Mouse (Mus musculus): ENCODE results near the gene Ak8. TPM values are rescaled to one million over a fixed set of nuclear protein-coding genes. Genes with fewer than 3 reads are reported as not detected.
A peak's percentile ranks its signal among the peaks of the same experiment; 100 is the strongest.

The Ak8 gene
- polyA plus RNA-seq, 1 experiment from 2014 or later, result 2.7 TPM

- Histone ChIP-seq H3K27me3 (ENCODE audit: control insufficient read depth, insufficient read depth, low read length) (0 out of 2 replicates have a peak, but pooled peaks cover 5% of the 10 kb centered on the region), H3K9me3 (ENCODE audit: control insufficient read depth, low read length) (no peaks in the 10 kb centered on the region), H3K4me1 (replicated peaks; ENCODE audit: control insufficient read depth, insufficient read depth, low read length) (peaks cover 14% of the 10 kb centered on the region; the same call in 1 of the 2 replicates), H3K27ac (peak overlapping the region; percentile 24; the same call in 1 of the 2 replicates), H3K4me2 (replicated peaks) (no peak overlapping the region), H3K36me3 (replicated peaks; ENCODE audit: control insufficient read depth, insufficient read depth) (no peaks in the 10 kb centered on the region), H3K4me3 (replicated peaks; ENCODE audit: low read length) (no peak overlapping the region), H3K9ac (no peak overlapping the region)
- no peak for ATAC-seq (ENCODE audit: low FRiP score)
- no peak for DNase-seq (ENCODE audit: low spot score)
- 64% methylated on average over 5 of the region's 5 CpGs for WGBS
Observed at GRCm38 (mm10) chr2:28770697-28771096, 70.7 kb downstream of the Ak8 start.

GRCm38 (mm10) chr2:28774073-28774472 is 74.1 kb downstream of the Ak8 start:
- DNase-seq (ENCODE audit: low spot score), result peak; percentile 25
- Histone ChIP-seq H3K27ac (peak overlapping the region; percentile 66), H3K36me3 (replicated peaks; ENCODE audit: control insufficient read depth, insufficient read depth) (no peaks in the 10 kb centered on the region), H3K27me3 (ENCODE audit: control insufficient read depth, insufficient read depth, low read length) (no peaks in the 10 kb centered on the region), H3K9me3 (ENCODE audit: control insufficient read depth, low read length) (no peaks in the 10 kb centered on the region), H3K4me1 (replicated peaks; ENCODE audit: control insufficient read depth, insufficient read depth, low read length) (peaks cover 14% of the 10 kb centered on the region; the same call in 1 of the 2 replicates), H3K4me3 (replicated peaks; ENCODE audit: low read length) (no peak overlapping the region), H3K9ac (no peak overlapping the region), H3K4me2 (replicated peaks) (no peak overlapping the region)
- 50% methylated on average over 8 of the region's 8 CpGs for WGBS
- peak; percentile 74; the same call in 1 of the 2 replicates for ATAC-seq (ENCODE audit: low FRiP score)

GRCm38 (mm10) chr2:28776728-28777127 is 76.8 kb downstream of the Ak8 start:
- Histone ChIP-seq H3K36me3 (replicated peaks; ENCODE audit: control insufficient read depth, insufficient read depth) (no peaks in the 10 kb centered on the region), H3K27me3 (ENCODE audit: control insufficient read depth, insufficient read depth, low read length) (no peaks in the 10 kb centered on the region), H3K9ac (no peak overlapping the region), H3K4me3 (replicated peaks; ENCODE audit: low read length) (no peak overlapping the region), H3K27ac (no peak overlapping the region), H3K9me3 (ENCODE audit: control insufficient read depth, low read length) (no peaks in the 10 kb centered on the region), H3K4me2 (replicated peaks) (no peak overlapping the region), H3K4me1 (replicated peaks; ENCODE audit: control insufficient read depth, insufficient read depth, low read length) (peaks cover 18% of the 10 kb centered on the region)
- 72% methylated on average over 2 of the region's 2 CpGs for WGBS
- ATAC-seq (ENCODE audit: low FRiP score) (no peak), DNase-seq (ENCODE audit: low spot score) (no peak)

- Histone ChIP-seq H3K9me3 (ENCODE audit: control insufficient read depth, low read length) (no peaks in the 10 kb centered on the region), H3K4me3 (replicated peaks; ENCODE audit: low read length) (no peak overlapping the region), H3K27ac (no peak overlapping the region), H3K4me1 (replicated peaks; ENCODE audit: control insufficient read depth, insufficient read depth, low read length) (peaks cover 13% of the 10 kb centered on the region), H3K36me3 (replicated peaks; ENCODE audit: control insufficient read depth, insufficient read depth) (no peaks in the 10 kb centered on the region), H3K4me2 (replicated peaks) (no peak overlapping the region), H3K9ac (no peak overlapping the region), H3K27me3 (ENCODE audit: control insufficient read depth, insufficient read depth, low read length) (no peaks in the 10 kb centered on the region)
- ATAC-seq (ENCODE audit: low FRiP score) (peak; percentile 48; the same call in 1 of the 2 replicates), DNase-seq (ENCODE audit: low spot score) (peak; percentile 48)
- 41% methylated on average over 16 of the region's 16 CpGs for WGBS
Observed at GRCm38 (mm10) chr2:28780001-28780782, 80.2 kb downstream of the Ak8 start.

GRCm38 (mm10) chr2:28781310-28781709 is 81.3 kb downstream of the Ak8 start:
- Histone ChIP-seq H3K9me3 (ENCODE audit: control insufficient read depth, low read length) (no peaks in the 10 kb centered on the region), H3K4me3 (replicated peaks; ENCODE audit: low read length) (no peak overlapping the region), H3K4me2 (replicated peaks) (no peak overlapping the region), H3K9ac (no peak overlapping the region), H3K36me3 (replicated peaks; ENCODE audit: control insufficient read depth, insufficient read depth) (no peaks in the 10 kb centered on the region), H3K27ac (no peak overlapping the region), H3K4me1 (replicated peaks; ENCODE audit: control insufficient read depth, insufficient read depth, low read length) (peaks cover 16% of the 10 kb centered on the region), H3K27me3 (ENCODE audit: control insufficient read depth, insufficient read depth, low read length) (no peaks in the 10 kb centered on the region)
- DNase-seq (ENCODE audit: low spot score), result no peak
- no peak for ATAC-seq (ENCODE audit: low FRiP score)
- WGBS, result 84% methylated on average over 4 of the region's 4 CpGs

GRCm38 (mm10) chr2:28786355-28787066 is 86.5 kb downstream of the Ak8 start:
- WGBS, result 58% methylated on average over 16 of the region's 16 CpGs
- Histone ChIP-seq H3K9me3 (ENCODE audit: control insufficient read depth, low read length) (no peaks in the 10 kb centered on the region), H3K36me3 (replicated peaks; ENCODE audit: control insufficient read depth, insufficient read depth) (no peaks in the 10 kb centered on the region), H3K4me1 (replicated peaks; ENCODE audit: control insufficient read depth, insufficient read depth, low read length) (peaks cover 10% of the 10 kb centered on the region; the same call in 1 of the 2 replicates), H3K27me3 (ENCODE audit: control insufficient read depth, insufficient read depth, low read length) (no peaks in the 10 kb centered on the region), H3K4me2 (replicated peaks) (no peak overlapping the region), H3K4me3 (replicated peaks; ENCODE audit: low read length) (no peak overlapping the region), H3K9ac (no peak overlapping the region), H3K27ac (peak overlapping the region; percentile 55)
- DNase-seq (ENCODE audit: low spot score) (no peak), ATAC-seq (ENCODE audit: low FRiP score) (peak; percentile 60)

GRCm38 (mm10) chr2:28787067-28787619 is 87.2 kb downstream of the Ak8 start:
- H3K4me3 ChIP-seq (replicated peaks; ENCODE audit: low read length), result no peak overlapping the region
- no peaks in the 10 kb centered on the region for H3K27me3 ChIP-seq (ENCODE audit: control insufficient read depth, insufficient read depth, low read length)
- H3K9ac ChIP-seq, result no peak overlapping the region
- ATAC-seq (ENCODE audit: low FRiP score) (peak; percentile 66), DNase-seq (ENCODE audit: low spot score) (no peak)
- 46% methylated on average over 6 of the region's 6 CpGs for WGBS
- peaks cover 10% of the 10 kb centered on the region; the same call in 1 of the 2 replicates for H3K4me1 ChIP-seq (replicated peaks; ENCODE audit: control insufficient read depth, insufficient read depth, low read length)
- H3K4me2 ChIP-seq (replicated peaks), result no peak overlapping the region
- peak overlapping the region; percentile 55 for H3K27ac ChIP-seq
- H3K36me3 ChIP-seq (replicated peaks; ENCODE audit: control insufficient read depth, insufficient read depth), result no peaks in the 10 kb centered on the region
- no peaks in the 10 kb centered on the region for H3K9me3 ChIP-seq (ENCODE audit: control insufficient read depth, low read length)

- peak; percentile 82; the same call in 1 of the 2 replicates for ATAC-seq (ENCODE audit: low FRiP score)
- Histone ChIP-seq H3K27ac (peak overlapping the region; percentile 63), H3K9ac (no peak overlapping the region)
Observed at GRCm38 (mm10) chr2:28792931-28793610, 93.1 kb downstream of the Ak8 start.

GRCm38 (mm10) chr2:28794623-28795022 is 94.7 kb downstream of the Ak8 start:
- Histone ChIP-seq H3K4me2 (replicated peaks) (no peak overlapping the region), H3K9me3 (ENCODE audit: control insufficient read depth, low read length) (no peaks in the 10 kb centered on the region), H3K4me1 (replicated peaks; ENCODE audit: control insufficient read depth, insufficient read depth, low read length) (peaks cover 21% of the 10 kb centered on the region), H3K9ac (no peak overlapping the region), H3K27me3 (ENCODE audit: control insufficient read depth, insufficient read depth, low read length) (no peaks in the 10 kb centered on the region), H3K27ac (no peak overlapping the region), H3K4me3 (replicated peaks; ENCODE audit: low read length) (no peak overlapping the region), H3K36me3 (replicated peaks; ENCODE audit: control insufficient read depth, insufficient read depth) (no peaks in the 10 kb centered on the region)
- DNase-seq (ENCODE audit: low spot score) (no peak), ATAC-seq (ENCODE audit: low FRiP score) (no peak)
- 76% methylated on average over 5 of the region's 5 CpGs for WGBS

More at GRCm38 (mm10) chr2:28792931-28793610, 93.1 kb downstream of the Ak8 start:
- 25% methylated on average over 5 of the region's 6 CpGs for WGBS
- H3K4me1 ChIP-seq (replicated peaks; ENCODE audit: control insufficient read depth, insufficient read depth, low read length), result peaks cover 17% of the 10 kb centered on the region
- H3K27me3 ChIP-seq (ENCODE audit: control insufficient read depth, insufficient read depth, low read length), result no peaks in the 10 kb centered on the region
- H3K9me3 ChIP-seq (ENCODE audit: control insufficient read depth, low read length), result no peaks in the 10 kb centered on the region
- H3K4me3 ChIP-seq (replicated peaks; ENCODE audit: low read length), result no peak overlapping the region
- H3K4me2 ChIP-seq (replicated peaks), result peak overlapping the region; percentile 38
- no peaks in the 10 kb centered on the region for H3K36me3 ChIP-seq (replicated peaks; ENCODE audit: control insufficient read depth, insufficient read depth)
- peak; percentile 78 for DNase-seq (ENCODE audit: low spot score)
